Mouse (Mus musculus) myocyte (in vitro differentiated cells): ENCODE results near the gene Calhm4. TPM values are rescaled to one million over a fixed set of nuclear protein-coding genes. Genes with fewer than 3 reads are reported as not detected.

Source experiments
- H3K27me3 ChIP-seq: one replicate; pipeline ENCODE4 v1.6.1; 2011; ENCODE audit not compliant: control insufficient read depth, insufficient read depth, insufficient read length
- H3K36me3 ChIP-seq: one replicate; pipeline ENCODE4 v1.6.1; 2011; ENCODE audit not compliant: control insufficient read depth, insufficient read depth
- H3K4me2 ChIP-seq: one replicate; pipeline ENCODE4 v1.6.1; 2011; ENCODE audit warnings: low read depth, control low read depth
- H3K4me3 ChIP-seq: one replicate; pipeline ENCODE4 v1.5.1; 2011; ENCODE audit warnings: mild to moderate bottlenecking, control low read depth, moderate library complexity
- H3K79me2 ChIP-seq: one replicate; pipeline ENCODE4 v1.6.1; 2011; ENCODE audit not compliant: control insufficient read depth, insufficient read depth
- H3ac ChIP-seq: one replicate; pipeline ENCODE4 v1.6.1; 2011; ENCODE audit not compliant: control insufficient read depth, insufficient read length
- CEBPB ChIP-seq: IDR thresholded peaks from 2 replicates; pipeline ENCODE4 v1.6.1; 2011; ENCODE audit warnings: mild to moderate bottlenecking, moderate library complexity; ENCODE audit not compliant: poor library complexity, insufficient read depth, severe bottlenecking
- E2F4 ChIP-seq: IDR thresholded peaks from one replicate; pipeline ENCODE4 v1.6.1; 2011; ENCODE audit warnings: mild to moderate bottlenecking, control low read depth, moderate library complexity; ENCODE audit not compliant: insufficient read depth
- MAX ChIP-seq: IDR thresholded peaks from one replicate; pipeline ENCODE4 v1.6.1; 2011; ENCODE audit warnings: low read depth, mild to moderate bottlenecking, control low read depth
- MYOD1 ChIP-seq, 3 experiments: IDR thresholded peaks; one replicate each; pipeline ENCODE4 v1.6.1; 2011; ENCODE audit warnings: control low read depth in 2 of 3, low read depth in 2 of 3, mild to moderate bottlenecking in 2 of 3, moderate library complexity in 1 of 3; ENCODE audit not compliant: insufficient read length in 2 of 3, control insufficient read depth in 1 of 3
- MYOG ChIP-seq, 3 experiments: IDR thresholded peaks; one replicate each; pipeline ENCODE4 v1.6.1; 2011; ENCODE audit warnings: control low read depth in 2 of 3, low read depth in 2 of 3, mild to moderate bottlenecking in 2 of 3; ENCODE audit not compliant: insufficient read length in 2 of 3, control insufficient read depth in 1 of 3, insufficient read depth in 1 of 3
- POLR2A ChIP-seq: IDR thresholded peaks from one replicate; pipeline ENCODE4 v1.6.1; 2011; ENCODE audit warnings: low read depth, mild to moderate bottlenecking, control low read depth, moderate library complexity; ENCODE audit not compliant: insufficient read length
- POLR2AphosphoS2 ChIP-seq: IDR thresholded peaks from one replicate; pipeline ENCODE4 v1.6.1; 2011; ENCODE audit warnings: low read depth, control low read depth; ENCODE audit not compliant: insufficient read length
- REST ChIP-seq: IDR thresholded peaks from one replicate; pipeline ENCODE4 v1.6.1; 2011; ENCODE audit warnings: mild to moderate bottlenecking, control low read depth, moderate library complexity; ENCODE audit not compliant: insufficient read depth, insufficient read length
- SRF ChIP-seq: IDR thresholded peaks from one replicate; pipeline ENCODE4 v1.6.1; 2011; ENCODE audit warnings: low read depth; ENCODE audit not compliant: control insufficient read depth, insufficient read length
- TCF12 ChIP-seq: IDR thresholded peaks from one replicate; pipeline ENCODE4 v1.6.1; 2011; ENCODE audit warnings: mild to moderate bottlenecking, control low read depth; ENCODE audit not compliant: poor library complexity, insufficient read depth, severe bottlenecking
- TCF3 ChIP-seq: IDR thresholded peaks from one replicate; pipeline ENCODE4 v1.6.1; 2011; ENCODE audit warnings: low read depth, control low read depth; ENCODE audit not compliant: insufficient read length
- USF1 ChIP-seq: IDR thresholded peaks from one replicate; pipeline ENCODE4 v1.6.1; 2011; ENCODE audit warnings: low read depth, mild to moderate bottlenecking, control low read depth, moderate library complexity
- polyA plus RNA-seq: library from polyadenylated mRNA; unstranded; fragments of >200 nt; fragmentation: generic; extraction: Trizol; gene quantifications from one replicate; pipeline ENCODE4 v1.2.1, GENCODE M21; 2012; ENCODE audit warnings: missing spikeins

Calhm4 gene
- not detected for polyA plus RNA-seq

- Histone ChIP-seq H3K36me3 (no peaks in the 10 kb centered on the region), H3K4me3 (no peak within 1 kb of the TSS), H3K79me2 (no peaks in the 10 kb centered on the region), H3K4me2 (no peak within 1 kb of the TSS), H3K27me3 (peaks cover 8% of the 10 kb centered on the region), H3ac (no peak within 1 kb of the TSS)
- TF ChIP-seq POLR2A, result no peak
- no peak for TF ChIP-seq CEBPB
- TF ChIP-seq MYOG (IDR thresholded peaks at IDR 0.05; ENCODE audit: control insufficient read depth in 1 of 3, insufficient read depth in 1 of 3, insufficient read length in 2 of 3, low read depth in 2 of 3), result no peak
- no peak for TF ChIP-seq MYOD1 (IDR thresholded peaks at IDR 0.05; ENCODE audit: control insufficient read depth in 1 of 3, insufficient read length in 2 of 3, low read depth in 2 of 3)
- no peak for TF ChIP-seq REST
- TF ChIP-seq SRF, result no peak
- no peak for TF ChIP-seq USF1
- TF ChIP-seq POLR2AphosphoS2, result no peak
- no peak for TF ChIP-seq TCF12
- no peak for TF ChIP-seq E2F4
- TF ChIP-seq TCF3, result no peak
- no peak for TF ChIP-seq MAX
These were observed at the start of gene Calhm4 for GRCm38 (mm10) chr10:34044210-34044609. Gene Calhm4 (minus strand): TSS chr10:34044310.

- Histone ChIP-seq H3K36me3 (no peaks in the 10 kb centered on the region), H3K79me2 (no peaks in the 10 kb centered on the region), H3K4me3 (no peak overlapping the region), H3K4me2 (no peak overlapping the region), H3K27me3 (no peaks in the 10 kb centered on the region), H3ac (no peak overlapping the region)
- no peak for TF ChIP-seq CEBPB
- no peak for TF ChIP-seq TCF12
- TF ChIP-seq REST, result no peak
- TF ChIP-seq POLR2AphosphoS2, result no peak
- TF ChIP-seq MYOD1 (IDR thresholded peaks at IDR 0.05; ENCODE audit: control insufficient read depth in 1 of 3, insufficient read length in 2 of 3, low read depth in 2 of 3), result no peak
- no peak for TF ChIP-seq SRF
- TF ChIP-seq USF1, result no peak
- TF ChIP-seq MYOG (IDR thresholded peaks at IDR 0.05; ENCODE audit: control insufficient read depth in 1 of 3, insufficient read depth in 1 of 3, insufficient read length in 2 of 3, low read depth in 2 of 3), result no peak
- TF ChIP-seq TCF3, result no peak
- TF ChIP-seq POLR2A, result no peak
- no peak for TF ChIP-seq MAX
- TF ChIP-seq E2F4, result no peak
These were observed 47.8 kb upstream of the Calhm4 start for GRCm38 (mm10) chr10:34091888-34092287.

- Histone ChIP-seq H3K27me3 (no peaks in the 10 kb centered on the region), H3K36me3 (no peaks in the 10 kb centered on the region), H3ac (no peak overlapping the region), H3K4me2 (no peak overlapping the region), H3K4me3 (no peak overlapping the region), H3K79me2 (no peaks in the 10 kb centered on the region)
- TF ChIP-seq POLR2A, result no peak
- TF ChIP-seq MYOG (IDR thresholded peaks at IDR 0.05; ENCODE audit: control insufficient read depth in 1 of 3, insufficient read depth in 1 of 3, insufficient read length in 2 of 3, low read depth in 2 of 3), result no peak
- TF ChIP-seq USF1, result no peak
- TF ChIP-seq POLR2AphosphoS2, result no peak
- no peak for TF ChIP-seq TCF3
- no peak for TF ChIP-seq MAX
- TF ChIP-seq TCF12, result no peak
- TF ChIP-seq CEBPB, result no peak
- TF ChIP-seq REST, result no peak
- TF ChIP-seq E2F4, result no peak
- no peak for TF ChIP-seq SRF
- TF ChIP-seq MYOD1 (IDR thresholded peaks at IDR 0.05; ENCODE audit: control insufficient read depth in 1 of 3, insufficient read length in 2 of 3, low read depth in 2 of 3), result no peak
These were observed 46.4 kb upstream of the Calhm4 start for GRCm38 (mm10) chr10:34090481-34090880.

GRCm38 (mm10) chr10:34089517-34089916 lies 45.4 kb upstream of the Calhm4 start:
- no peak overlapping the region for H3K4me2 ChIP-seq
- H3K4me3 ChIP-seq, result no peak overlapping the region
- H3K79me2 ChIP-seq, result no peaks in the 10 kb centered on the region
- H3ac ChIP-seq, result no peak overlapping the region
- no peak for TF ChIP-seq MYOD1 (IDR thresholded peaks at IDR 0.05; ENCODE audit: control insufficient read depth in 1 of 3, insufficient read length in 2 of 3, low read depth in 2 of 3)
- TF ChIP-seq POLR2AphosphoS2, result no peak
- no peak for TF ChIP-seq TCF3
- TF ChIP-seq TCF12, result no peak
- no peak for TF ChIP-seq MYOG (IDR thresholded peaks at IDR 0.05; ENCODE audit: control insufficient read depth in 1 of 3, insufficient read depth in 1 of 3, insufficient read length in 2 of 3, low read depth in 2 of 3)
- no peak for TF ChIP-seq MAX
- TF ChIP-seq CEBPB, result no peak
- no peak for TF ChIP-seq REST
- no peak for TF ChIP-seq SRF
- no peak for TF ChIP-seq POLR2A
- no peak for TF ChIP-seq E2F4
- TF ChIP-seq USF1, result no peak
- no peaks in the 10 kb centered on the region for H3K36me3 ChIP-seq
- H3K27me3 ChIP-seq, result no peaks in the 10 kb centered on the region

- Histone ChIP-seq H3K4me2 (no peak overlapping the region), H3K27me3 (no peaks in the 10 kb centered on the region), H3K79me2 (no peaks in the 10 kb centered on the region), H3K4me3 (no peak overlapping the region), H3ac (no peak overlapping the region), H3K36me3 (no peaks in the 10 kb centered on the region)
- TF ChIP-seq POLR2AphosphoS2 (no peak), REST (no peak), POLR2A (no peak), USF1 (no peak), SRF (no peak), E2F4 (no peak), MAX (no peak), MYOG (IDR thresholded peaks at IDR 0.05; ENCODE audit: control insufficient read depth in 1 of 3, insufficient read depth in 1 of 3, insufficient read length in 2 of 3, low read depth in 2 of 3) (no peak), TCF3 (no peak), CEBPB (no peak)
These were observed 44.4 kb upstream of the Calhm4 start for GRCm38 (mm10) chr10:34088515-34088914.
